Mouse (Mus musculus) liver, embryonic 11.5 days (tissue): ENCODE results near the gene Gtf3a. TPM values are rescaled to one million over a fixed set of nuclear protein-coding genes. Genes with fewer than 3 reads are reported as not detected.

ENCODE experiments used
- ATAC-seq: fragments of 200-750 bp; cut with Nextera tagmentation; replicated peaks from 2 replicates; pipeline ENCODE4 v1.8.0; 2017; ENCODE audit warnings: moderate number of reproducible peaks, mild to moderate bottlenecking, moderate TSS enrichment, moderate library complexity; ENCODE audit not compliant: low FRiP score
- DNase-seq: peaks from one replicate; pipeline ENCODE4 v3.0.0-alpha.2; 2017; ENCODE audit warnings: low spot score
- H3K27ac ChIP-seq: fragments of 300-500 bp; sonication (generic); 2 replicates; pipeline ENCODE4 v1.5.1; 2014; ENCODE audit warnings: mild to moderate bottlenecking, low read depth, low read length, control low read depth
- H3K27me3 ChIP-seq: fragments of 300-500 bp; sonication (generic); replicated peaks from 2 replicates; pipeline ENCODE4 v1.6.1; 2014; ENCODE audit warnings: low read length, mixed read lengths; ENCODE audit not compliant: control insufficient read depth, insufficient read depth
- H3K36me3 ChIP-seq: fragments of 300-500 bp; sonication (generic); 2 replicates; pipeline ENCODE4 v1.6.1; 2014; ENCODE audit warnings: mild to moderate bottlenecking, low read length, moderate library complexity, mixed read lengths; ENCODE audit not compliant: control insufficient read depth, insufficient read depth
- H3K4me1 ChIP-seq: fragments of 300-500 bp; sonication (generic); replicated peaks from 2 replicates; pipeline ENCODE4 v1.6.1; 2014; ENCODE audit warnings: low read length, mixed read lengths; ENCODE audit not compliant: control insufficient read depth, insufficient read depth
- H3K4me2 ChIP-seq: fragments of 300-500 bp; sonication (generic); 2 replicates; pipeline ENCODE4 v1.6.1; 2014; ENCODE audit warnings: mild to moderate bottlenecking, control low read depth, moderate library complexity
- H3K4me3 ChIP-seq: fragments of 300-500 bp; sonication (generic); 2 replicates; pipeline ENCODE4 v1.5.1; 2014; ENCODE audit warnings: low read depth, low read length, control low read depth
- H3K9ac ChIP-seq: fragments of 300-500 bp; sonication (generic); 2 replicates; pipeline ENCODE4 v1.6.1; 2014; ENCODE audit warnings: low read depth, low read length, control low read depth
- H3K9me3 ChIP-seq: fragments of 300-500 bp; sonication (generic); 2 replicates; pipeline ENCODE4 v1.6.1; 2016; ENCODE audit warnings: low read length, inconsistent platforms, mixed read lengths; ENCODE audit not compliant: control insufficient read depth
- WGBS: fragments of 180-500 bp; shearing (Covaris S2); extraction: QIAGEN DNeasy Blood & Tissue Kit; methylation state at CpG from one replicate; pipeline ENCODE4 v1.1.7; 2014; 5-methylcytosine and 5-hydroxymethylcytosine counted together
- polyA plus RNA-seq: library from polyadenylated mRNA; unstranded; fragments of >200 nt; fragmentation: Nextera tagmentation; extraction: Ambion mirVana; gene quantifications from 2 replicates; pipeline ENCODE4 v1.2.1, GENCODE M21; 2014

Gene Gtf3a
- polyA plus RNA-seq: 152 and 158 TPM in 2 replicates

- DNase-seq: peak; percentile 88
- Histone ChIP-seq H3K4me3 (peak within 1 kb of the TSS; percentile 90), H3K27me3 (no peaks in the 10 kb centered on the region), H3K4me2 (peak within 1 kb of the TSS; percentile 92), H3K9me3 (no peaks in the 10 kb centered on the region), H3K9ac (peak within 1 kb of the TSS; percentile 84), H3K4me1 (peaks cover 9% of the 10 kb centered on the region), H3K36me3 (peaks cover 27% of the 10 kb centered on the region), H3K27ac (peak within 1 kb of the TSS; percentile 73)
- WGBS: under 1% methylated on average over 62 of the region's 62 CpGs
- peak; percentile 93 for ATAC-seq
Observed at GRCm38 (mm10) chr5:146948508-146949088, at the start of gene Gtf3a. Gene Gtf3a, plus strand, starts transcription at chr5:146948657.

GRCm38 (mm10) chr5:146900331-146900730 is 48.1 kb upstream of the Gtf3a start:
- Histone ChIP-seq H3K27me3 (no peaks in the 10 kb centered on the region), H3K4me2 (no peak overlapping the region), H3K4me3 (no peak overlapping the region), H3K9ac (no peak overlapping the region), H3K4me1 (no peaks in the 10 kb centered on the region), H3K27ac (no peak overlapping the region), H3K36me3 (no peaks in the 10 kb centered on the region), H3K9me3 (no peaks in the 10 kb centered on the region)
- no peak for DNase-seq
- no peak for ATAC-seq
- WGBS: 58% methylated on average over 7 of the region's 7 CpGs

DNA sequence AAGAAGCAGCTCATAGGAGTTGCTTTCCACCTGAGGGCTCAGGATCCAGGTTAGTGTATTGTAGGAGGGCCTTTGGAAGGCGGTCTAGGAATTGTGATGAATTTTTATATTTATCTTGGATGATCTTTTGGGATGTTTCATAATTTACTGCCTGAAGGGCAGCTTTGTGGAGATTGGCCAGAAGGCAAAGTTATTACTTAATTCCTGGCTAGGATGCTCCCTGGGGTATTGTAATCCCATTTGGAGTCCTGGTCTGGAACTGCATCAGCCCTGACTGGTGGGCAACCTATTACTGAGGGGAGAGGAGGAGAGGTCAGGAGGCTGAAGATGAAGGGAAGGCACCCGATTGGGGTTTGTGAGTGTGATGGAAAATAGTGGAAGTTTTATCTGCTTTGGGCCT is 47.0 kb upstream of the Gtf3a start:
- DNase-seq: no peak
- no peak for ATAC-seq
- no peaks in the 10 kb centered on the region for H3K36me3 ChIP-seq
- no peak overlapping the region for H3K4me3 ChIP-seq
- H3K4me2 ChIP-seq: no peak overlapping the region
- H3K27ac ChIP-seq: no peak overlapping the region
- H3K27me3 ChIP-seq: no peaks in the 10 kb centered on the region
- H3K9ac ChIP-seq: no peak overlapping the region
- H3K4me1 ChIP-seq: no peaks in the 10 kb centered on the region
- H3K9me3 ChIP-seq: no peaks in the 10 kb centered on the region
- 73% methylated on average over 2 of the region's 2 CpGs for WGBS

- WGBS: 30% methylated on average over 8 of the region's 8 CpGs
- no peak overlapping the region for H3K4me2 ChIP-seq
- no peak overlapping the region for H3K4me3 ChIP-seq
- H3K9ac ChIP-seq: no peak overlapping the region
- H3K9me3 ChIP-seq: no peaks in the 10 kb centered on the region
- ATAC-seq (peak; percentile 65), DNase-seq (peak; percentile 66)
- no peak overlapping the region for H3K27ac ChIP-seq
- H3K27me3 ChIP-seq: no peaks in the 10 kb centered on the region
- no peaks in the 10 kb centered on the region for H3K4me1 ChIP-seq
- no peaks in the 10 kb centered on the region for H3K36me3 ChIP-seq
Observed at GRCm38 (mm10) chr5:146904404-146904803, 44.1 kb upstream of the Gtf3a start.

DNA sequence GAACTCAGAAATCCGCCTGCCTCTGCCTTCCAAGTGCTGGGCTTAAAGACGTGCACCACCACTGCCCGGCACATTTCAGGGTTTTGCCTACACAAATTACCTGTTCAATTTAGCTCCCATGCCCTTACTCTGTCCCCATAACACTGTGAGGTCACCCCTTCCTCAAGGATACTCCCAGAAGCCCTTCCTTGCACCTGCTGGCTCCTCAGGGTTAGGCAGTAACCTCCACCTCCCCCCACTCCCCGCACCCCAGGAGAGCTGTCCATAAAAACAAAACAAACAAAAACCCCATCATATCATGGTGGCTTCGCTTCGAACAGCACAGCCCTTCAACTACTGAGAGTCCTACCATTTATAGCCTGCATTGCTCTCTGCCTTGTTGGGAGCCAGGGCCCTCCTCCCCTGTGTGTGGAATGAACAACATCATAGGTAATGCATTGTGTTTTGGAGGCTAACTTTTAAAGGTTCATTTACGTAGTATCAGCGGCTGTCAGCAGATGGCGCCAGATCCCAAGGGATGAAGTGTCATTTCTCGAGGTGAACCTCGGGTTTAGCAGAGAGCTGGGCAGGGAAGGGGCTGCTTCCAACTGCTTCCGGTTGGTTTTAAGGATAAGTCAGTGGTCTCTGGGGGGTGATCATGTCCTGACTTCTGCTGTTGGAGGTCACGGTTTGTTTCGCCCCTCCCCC is 42.8 kb upstream of the Gtf3a start:
- DNase-seq (peak; percentile 81), ATAC-seq (0 out of 2 replicates have a peak, but pooled peaks have one; percentile 30)
- no peak overlapping the region for H3K27ac ChIP-seq
- H3K9ac ChIP-seq: no peak overlapping the region
- H3K4me1 ChIP-seq: no peaks in the 10 kb centered on the region
- H3K9me3 ChIP-seq: no peaks in the 10 kb centered on the region
- no peaks in the 10 kb centered on the region for H3K27me3 ChIP-seq
- peak overlapping the region; percentile 28; the same call in 1 of the 2 replicates for H3K4me3 ChIP-seq
- H3K36me3 ChIP-seq: no peaks in the 10 kb centered on the region
- 24% methylated on average over 14 of the region's 14 CpGs for WGBS
- peak overlapping the region; percentile 47 for H3K4me2 ChIP-seq

- DNase-seq (no peak), ATAC-seq (no peak)
- H3K4me2 ChIP-seq: no peak overlapping the region
- 48% methylated on average over 5 of the region's 5 CpGs for WGBS
- H3K36me3 ChIP-seq: no peaks in the 10 kb centered on the region
- H3K27me3 ChIP-seq: no peaks in the 10 kb centered on the region
- no peak overlapping the region for H3K27ac ChIP-seq
- no peak overlapping the region for H3K9ac ChIP-seq
- no peaks in the 10 kb centered on the region for H3K9me3 ChIP-seq
- H3K4me1 ChIP-seq: peaks cover 2% of the 10 kb centered on the region; the same call in 1 of the 2 replicates
- no peak overlapping the region for H3K4me3 ChIP-seq
Observed at GRCm38 (mm10) chr5:146907533-146907932, 40.9 kb upstream of the Gtf3a start.

- Histone ChIP-seq H3K4me2 (no peak overlapping the region), H3K9me3 (no peaks in the 10 kb centered on the region), H3K27me3 (no peaks in the 10 kb centered on the region), H3K9ac (no peak overlapping the region), H3K27ac (no peak overlapping the region), H3K4me3 (no peak overlapping the region), H3K4me1 (peaks cover 2% of the 10 kb centered on the region; the same call in 1 of the 2 replicates), H3K36me3 (no peaks in the 10 kb centered on the region)
- 32% methylated on average over 11 of the region's 11 CpGs for WGBS
- no peak for ATAC-seq
- no peak for DNase-seq
Observed at GRCm38 (mm10) chr5:146908629-146909028, 39.8 kb upstream of the Gtf3a start.

- DNase-seq (no peak), ATAC-seq (peak; percentile 52; the same call in 1 of the 2 replicates)
- H3K27ac ChIP-seq: peak overlapping the region; percentile 8; the same call in 1 of the 2 replicates
- H3K36me3 ChIP-seq: no peaks in the 10 kb centered on the region
- H3K4me2 ChIP-seq: no peak overlapping the region
- WGBS: 17% methylated on average over 9 of the region's 9 CpGs
- no peak overlapping the region for H3K4me3 ChIP-seq
- no peaks in the 10 kb centered on the region for H3K27me3 ChIP-seq
- no peak overlapping the region for H3K9ac ChIP-seq
- no peaks in the 10 kb centered on the region for H3K9me3 ChIP-seq
- peaks cover 2% of the 10 kb centered on the region; the same call in 1 of the 2 replicates for H3K4me1 ChIP-seq
Observed at GRCm38 (mm10) chr5:146912206-146912605, 36.3 kb upstream of the Gtf3a start.

GRCm38 (mm10) chr5:146913355-146913754 is 35.1 kb upstream of the Gtf3a start:
- DNase-seq: no peak
- no peaks in the 10 kb centered on the region for H3K9me3 ChIP-seq
- H3K4me3 ChIP-seq: no peak overlapping the region
- H3K4me1 ChIP-seq: peaks cover 2% of the 10 kb centered on the region; the same call in 1 of the 2 replicates
- no peak overlapping the region for H3K4me2 ChIP-seq
- H3K9ac ChIP-seq: no peak overlapping the region
- no peak for ATAC-seq
- H3K27me3 ChIP-seq: no peaks in the 10 kb centered on the region
- WGBS: 80% methylated on average over 7 of the region's 7 CpGs
- H3K27ac ChIP-seq: no peak overlapping the region
- no peaks in the 10 kb centered on the region for H3K36me3 ChIP-seq
